Mouse (Mus musculus) urinary bladder, postnatal 14 days (tissue): ENCODE measurements at regions not wholly inside any gene's neighbourhood (a gene's known extent, or its start where the extent isn't known, plus 50 kb on each side); places are given as distances from the start of the nearest gene placed in this dataset.

ENCODE experiments used
- DNase-seq: peaks from one replicate; pipeline ENCODE4 v3.0.0; 2021; ENCODE audit warnings: low spot score

GRCm38 (mm10) chr15:62158875-62159675, 1236.3 kb upstream of the A1bg start:
- DNase-seq: no peak

DNA sequence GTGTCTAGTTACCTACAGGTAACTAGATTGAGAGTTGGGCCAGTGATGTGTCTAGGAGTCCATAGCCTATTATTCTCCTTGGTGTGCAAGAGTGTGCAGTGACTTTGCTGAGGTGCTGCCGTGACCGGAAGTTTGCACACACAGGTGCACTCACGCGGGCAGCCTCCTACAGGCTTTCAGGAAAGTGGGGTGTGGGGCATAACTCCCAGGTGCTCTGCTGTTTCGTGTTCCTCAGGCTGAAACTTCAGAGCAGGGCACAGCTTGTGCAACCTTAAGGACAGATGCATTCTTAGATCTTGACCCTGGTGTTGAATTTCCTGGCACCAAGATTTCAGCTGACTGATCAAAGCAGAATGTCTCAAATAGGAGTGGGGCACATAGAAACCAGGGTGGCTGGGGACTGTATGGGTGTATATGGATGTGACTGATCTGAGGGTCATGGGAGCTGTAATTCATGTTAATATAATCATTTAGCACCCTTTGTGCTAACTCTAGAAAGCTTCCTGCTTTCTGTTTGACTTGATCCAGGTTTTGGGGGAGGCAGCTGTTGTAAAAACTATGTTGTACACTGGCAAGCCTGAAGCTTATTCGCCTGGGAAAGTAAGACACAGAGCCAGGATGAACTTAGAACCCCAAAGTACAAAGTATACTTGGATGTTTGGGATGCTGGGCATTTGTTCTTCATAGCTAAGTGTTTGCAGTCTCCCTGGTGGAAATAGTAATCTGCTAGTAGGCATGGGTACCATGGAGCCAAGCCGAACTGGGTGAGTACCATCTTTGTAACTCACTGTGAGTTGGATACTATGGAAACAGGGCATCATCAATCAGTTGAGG, 1234.6 kb upstream of the A1bg start:
- DNase-seq: no peak

DNA sequence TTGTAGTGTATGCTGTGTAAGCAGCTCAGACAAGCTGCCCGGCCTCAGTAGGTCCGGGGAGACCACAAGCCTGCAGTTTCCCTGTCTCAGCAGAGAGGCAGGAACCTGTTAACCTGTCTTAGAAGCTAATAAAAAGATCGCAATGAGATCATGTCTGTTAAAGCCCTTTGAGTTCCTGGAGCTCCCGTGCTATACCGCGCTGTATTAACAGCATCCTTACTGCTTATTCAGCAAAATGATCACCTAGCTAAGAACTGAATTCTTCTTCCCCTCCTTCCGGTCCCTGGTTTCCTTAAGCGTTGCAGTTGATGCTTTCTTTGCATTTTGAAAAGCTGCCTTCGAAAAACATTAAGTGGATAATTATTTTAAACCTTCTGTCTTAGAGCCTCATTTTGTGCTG, 1230.4 kb upstream of the A1bg start:
- no peak for DNase-seq

GRCm38 (mm10) chr15:62152133-62152532, 1229.3 kb upstream of the A1bg start:
- no peak for DNase-seq

GRCm38 (mm10) chr15:62151690-62152089, 1228.9 kb upstream of the A1bg start:
- DNase-seq: no peak

GRCm38 (mm10) chr15:62150296-62150695, 1227.5 kb upstream of the A1bg start:
- DNase-seq: no peak

DNA sequence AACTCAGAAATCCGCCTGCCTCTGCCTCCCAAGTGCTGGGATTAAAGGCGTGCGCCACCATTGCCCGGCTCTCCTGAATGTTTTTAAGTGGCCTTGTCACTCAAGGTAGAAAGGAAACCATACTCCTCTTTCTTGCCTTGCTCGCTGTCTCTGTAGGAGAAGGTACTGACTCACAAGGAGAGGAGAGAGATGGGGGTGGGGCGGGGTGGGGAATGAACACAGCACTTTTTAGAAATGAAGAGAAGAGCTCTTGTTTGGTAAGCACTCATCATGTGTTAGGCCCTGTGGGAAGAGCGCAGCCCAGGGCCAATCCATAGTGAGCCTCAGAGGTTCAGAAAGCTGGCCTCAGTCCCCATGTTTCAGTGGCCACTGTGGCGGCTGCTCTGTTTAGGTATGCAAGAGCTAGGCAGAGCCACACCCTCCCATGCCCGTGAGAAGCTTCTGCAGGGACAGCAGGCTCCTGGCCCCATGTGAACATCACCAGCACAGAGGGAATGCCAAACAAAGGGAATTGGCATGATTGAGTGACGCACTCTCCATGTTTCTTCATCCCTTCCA, 1225.9 kb upstream of the A1bg start:
- DNase-seq: no peak

DNA sequence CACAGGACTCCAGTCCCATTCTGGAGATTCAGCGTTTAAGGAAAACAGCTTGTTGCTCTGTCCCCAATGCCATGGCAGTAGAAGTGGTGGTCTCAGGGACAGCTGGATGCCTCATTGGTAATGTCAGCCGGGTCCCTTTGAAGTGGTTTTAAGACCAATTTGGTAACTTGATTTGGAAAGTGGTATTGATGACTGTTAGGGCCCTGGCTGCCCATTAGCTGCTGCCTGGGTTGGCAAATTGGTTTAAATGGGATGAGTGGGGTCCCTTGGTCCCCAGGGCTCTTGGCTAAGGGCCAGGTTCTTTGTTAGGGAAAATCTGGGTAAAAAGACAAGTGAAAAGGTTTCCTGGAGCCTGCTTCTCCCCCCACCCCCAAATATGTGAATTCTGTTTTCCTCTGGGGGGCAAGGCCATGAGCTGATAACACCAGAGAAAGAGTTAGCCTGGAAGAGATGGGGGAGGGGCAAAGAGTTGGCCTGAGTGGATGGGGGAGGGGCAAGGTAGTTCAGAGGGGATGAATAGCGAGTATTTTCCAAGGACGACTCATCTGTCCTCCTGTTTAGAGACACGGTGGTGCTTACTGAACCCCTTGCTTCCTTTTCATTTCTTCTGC, 1224.6 kb upstream of the A1bg start:
- no peak for DNase-seq

GRCm38 (mm10) chr15:62145643-62146285, 1223.0 kb upstream of the A1bg start:
- DNase-seq: no peak

- DNase-seq: no peak
These were observed 1222.2 kb upstream of the A1bg start for GRCm38 (mm10) chr15:62144776-62145564.

GRCm38 (mm10) chr15:62139859-62140258, 1217.0 kb upstream of the A1bg start:
- DNase-seq: no peak

DNA sequence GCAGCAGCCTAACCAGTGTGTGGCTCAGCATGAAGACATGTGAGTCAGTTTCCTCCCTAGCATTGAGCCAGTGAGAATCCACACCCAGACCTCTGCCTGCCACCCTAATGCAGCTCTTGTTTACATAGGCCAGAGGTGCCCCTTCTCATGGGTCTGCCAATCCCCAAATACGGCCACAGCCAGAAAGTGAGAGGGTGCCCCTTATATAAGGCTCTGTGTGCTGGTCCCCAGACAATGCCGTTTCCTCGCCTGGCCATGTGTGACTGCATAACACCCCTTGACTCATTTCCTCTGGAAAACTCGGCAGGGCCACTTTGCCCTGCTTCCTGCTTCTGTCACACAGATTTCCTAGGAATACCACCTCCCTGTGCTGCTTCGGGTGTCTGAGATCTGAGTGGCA, 1216.4 kb upstream of the A1bg start:
- no peak for DNase-seq

- DNase-seq: no peak
These were observed 1215.9 kb upstream of the A1bg start for GRCm38 (mm10) chr15:62138701-62139100.

DNA sequence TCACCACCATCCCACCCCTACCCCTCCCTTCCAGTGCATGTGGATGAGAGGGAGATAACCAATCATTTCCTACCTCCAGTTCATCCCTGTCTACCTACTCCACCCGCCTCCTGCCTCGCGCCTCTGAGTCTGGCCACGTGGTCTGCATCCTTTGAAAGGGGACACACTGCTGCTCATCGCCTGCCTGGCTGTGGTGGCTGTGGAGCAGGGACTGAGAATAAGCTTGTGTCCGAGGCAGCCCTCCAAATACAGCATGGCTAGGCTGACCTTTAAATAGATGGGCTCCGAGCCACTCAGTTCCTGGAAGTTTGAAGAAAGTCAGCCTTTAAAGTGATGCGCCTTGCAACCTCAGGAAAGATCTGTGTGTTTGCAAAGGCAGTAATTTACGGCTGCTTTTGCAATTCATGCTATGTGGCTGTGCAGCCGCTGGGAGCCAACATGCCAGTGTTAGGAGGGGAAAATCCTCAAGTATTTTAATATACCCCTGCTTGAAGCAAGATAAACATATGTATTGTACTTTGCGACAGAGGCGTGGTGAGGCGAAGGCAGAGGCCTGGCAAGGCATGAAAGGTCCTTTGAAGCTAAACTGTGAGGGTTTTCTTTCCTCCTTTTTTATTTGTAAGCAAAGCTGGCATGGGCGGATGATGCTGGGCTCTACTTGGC, 1214.3 kb upstream of the A1bg start:
- DNase-seq: peak; percentile 50

GRCm38 (mm10) chr15:62134835-62135234, 1212.0 kb upstream of the A1bg start:
- DNase-seq: no peak

DNA sequence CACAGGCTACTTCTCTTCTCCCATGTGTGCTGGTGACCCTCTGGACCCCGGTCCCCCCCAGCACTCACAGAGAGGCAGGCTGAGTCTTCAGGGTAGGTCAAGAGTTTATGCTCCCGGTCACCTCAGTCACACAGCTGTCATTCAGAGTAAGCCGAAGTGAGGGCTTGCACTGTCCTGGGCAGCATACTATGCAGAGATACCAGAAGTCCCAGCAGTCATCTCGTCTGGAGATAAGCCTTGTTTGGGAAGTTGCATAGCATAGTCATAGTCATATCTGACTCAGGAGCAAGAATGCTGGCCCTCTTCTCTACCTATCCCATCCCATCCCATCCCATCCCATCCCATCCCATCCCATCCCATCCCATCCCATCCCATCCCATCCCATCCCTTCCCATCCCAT, 1211.5 kb upstream of the A1bg start:
- DNase-seq: no peak

DNA sequence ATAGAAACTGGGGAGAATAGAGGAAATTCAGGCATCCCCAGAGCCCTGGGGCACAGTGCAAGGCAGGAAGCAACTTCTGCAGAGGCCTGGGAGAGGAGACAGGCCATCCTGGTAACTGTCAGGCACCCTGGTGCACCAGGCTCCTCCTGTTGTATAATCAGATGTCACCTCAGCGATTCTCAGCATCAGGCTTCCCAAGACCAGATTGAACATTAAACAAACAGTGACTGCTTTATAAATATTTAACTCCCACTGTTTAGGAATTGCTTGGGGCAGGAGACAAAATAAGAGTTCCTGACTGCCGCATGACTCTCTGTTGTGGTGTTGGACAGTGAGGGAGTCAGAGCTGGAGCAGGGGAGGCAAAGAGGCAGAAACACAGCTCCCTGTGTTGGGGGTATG, 1210.1 kb upstream of the A1bg start:
- DNase-seq: no peak

DNA sequence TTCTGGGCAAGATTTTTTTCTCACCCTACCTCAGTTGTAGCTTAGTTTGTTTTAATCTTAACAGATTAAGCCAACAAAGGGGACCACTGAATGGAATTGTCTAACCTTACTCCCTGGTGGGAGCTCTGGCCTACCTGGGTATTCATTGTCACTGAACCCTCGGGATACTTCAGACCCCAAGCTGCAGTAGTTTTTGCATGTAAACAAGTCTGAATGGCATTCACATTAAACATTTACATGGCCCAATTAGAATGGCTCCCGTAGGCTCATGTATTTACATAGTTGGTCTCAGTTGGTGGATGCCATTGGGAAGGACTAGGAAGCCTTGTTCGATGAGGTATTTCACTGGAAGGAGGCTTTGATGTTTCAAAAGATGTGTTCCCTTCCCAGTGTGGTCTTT, 1208.9 kb upstream of the A1bg start:
- DNase-seq: no peak

DNA sequence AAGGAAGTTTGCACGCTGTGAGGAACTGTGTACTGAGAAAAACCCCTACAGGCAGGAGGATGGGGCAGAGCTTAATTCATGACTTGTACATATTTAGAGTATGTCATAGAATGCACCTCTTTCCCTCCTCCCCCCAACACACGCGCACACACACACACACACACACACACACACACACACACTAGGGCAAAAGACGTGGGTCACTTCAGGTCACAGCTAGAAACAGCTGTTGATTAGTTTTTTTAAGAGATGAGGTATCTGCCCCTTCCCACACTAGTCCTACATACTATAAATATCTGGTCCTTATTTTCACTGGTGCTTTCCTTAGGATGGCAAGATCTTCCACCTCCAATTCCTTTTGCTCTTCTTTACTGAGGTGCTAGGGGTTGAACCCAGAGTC, 1207.7 kb upstream of the A1bg start:
- no peak for DNase-seq

DNA sequence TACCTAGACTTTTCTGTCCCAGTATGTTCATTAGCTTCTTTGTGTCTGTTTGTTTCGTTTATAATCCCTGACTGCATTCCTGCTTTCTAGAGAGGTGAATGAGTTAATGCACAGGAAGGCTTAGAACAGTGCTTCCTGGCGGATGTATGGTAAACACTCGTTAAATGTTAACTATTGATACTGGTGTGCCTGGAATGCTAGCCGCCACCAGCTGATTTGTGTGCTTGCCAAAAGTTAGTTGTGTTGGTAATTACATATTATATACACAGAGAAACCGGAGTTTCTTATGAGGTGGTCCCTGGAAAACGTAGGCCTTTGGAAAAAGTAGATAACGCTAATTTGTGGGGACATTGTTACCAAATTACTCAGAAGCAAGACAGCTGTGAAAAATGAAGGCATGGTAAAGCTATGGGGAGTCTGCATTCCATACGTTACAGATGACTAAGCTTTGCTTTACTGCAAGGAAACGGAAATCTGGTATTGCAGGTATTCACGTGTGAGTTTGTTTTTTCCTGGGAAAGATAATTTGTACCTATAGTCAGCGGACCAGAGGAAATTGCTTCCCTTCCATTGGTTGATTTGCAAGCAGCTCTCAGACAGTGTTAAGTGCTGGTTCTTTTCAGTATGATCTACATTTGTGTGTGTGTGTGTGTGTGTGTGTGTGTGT, 1205.9 kb upstream of the A1bg start:
- peak; percentile 29 for DNase-seq
